Mouse (Mus musculus) B cell, adult 2 months (primary cell): Measurements from ENCODE around the gene Gm44503.
A peak's percentile ranks its signal among the peaks of the same experiment; 100 is the strongest.

Experiments used
- DNase-seq, 2 experiments: peaks; one replicate each; pipeline ENCODE4 v3.0.0; 2022

Gm44503 gene

DNA sequence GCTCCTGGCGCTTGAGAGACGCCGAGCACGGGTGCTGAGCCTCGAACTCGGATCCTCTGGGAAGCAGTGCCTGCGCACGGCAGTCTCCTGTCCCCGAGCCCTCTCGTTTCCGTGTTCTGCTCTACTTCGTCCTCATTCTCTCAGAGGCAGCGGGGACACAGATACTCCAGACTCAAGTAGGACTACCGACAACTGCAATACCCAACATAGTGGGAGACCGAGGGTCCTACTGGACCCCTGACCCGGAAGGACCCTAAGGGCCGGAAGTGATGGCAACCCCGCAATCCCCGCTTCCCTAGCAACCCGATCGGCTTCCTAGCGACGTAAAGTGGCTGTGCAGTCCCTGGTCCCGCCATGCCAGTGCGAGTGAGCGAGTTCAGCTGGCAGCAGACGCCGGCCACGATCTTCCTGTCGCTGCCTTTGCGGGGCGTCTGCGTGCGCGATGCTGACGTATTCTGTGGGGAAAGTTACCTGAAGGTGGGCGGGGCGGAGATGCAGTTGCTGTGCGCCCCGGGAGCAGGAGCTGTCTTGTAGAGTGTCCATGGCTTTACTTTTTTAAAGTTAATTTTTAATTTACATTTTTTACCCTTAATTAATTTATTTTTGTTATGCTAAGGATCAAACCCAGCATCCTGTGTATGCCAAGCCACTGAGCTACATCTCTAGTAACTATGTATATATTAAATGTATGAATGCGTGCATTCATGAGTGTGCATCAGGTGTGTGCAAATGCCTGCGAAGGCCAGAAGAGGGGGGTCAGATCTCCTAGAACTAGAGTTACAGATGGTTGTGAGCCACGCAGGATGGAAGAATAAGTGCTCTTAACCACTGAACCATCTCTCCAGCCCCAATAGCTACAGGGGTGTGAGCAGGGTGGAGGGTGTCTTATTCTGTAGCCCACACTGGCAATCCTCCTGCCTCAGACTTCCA lies at the start of gene Gm44503, which contains the start of gene Dyx1c1:
Gene Gm44503, plus strand, starts transcription at position 332 of the 930 bp plus-strand sequence.
Gene Dyx1c1, plus strand, starts transcription at position 265 of the 930 bp plus-strand sequence.
- peak; percentile 84 to 86 for DNase-seq

DNA sequence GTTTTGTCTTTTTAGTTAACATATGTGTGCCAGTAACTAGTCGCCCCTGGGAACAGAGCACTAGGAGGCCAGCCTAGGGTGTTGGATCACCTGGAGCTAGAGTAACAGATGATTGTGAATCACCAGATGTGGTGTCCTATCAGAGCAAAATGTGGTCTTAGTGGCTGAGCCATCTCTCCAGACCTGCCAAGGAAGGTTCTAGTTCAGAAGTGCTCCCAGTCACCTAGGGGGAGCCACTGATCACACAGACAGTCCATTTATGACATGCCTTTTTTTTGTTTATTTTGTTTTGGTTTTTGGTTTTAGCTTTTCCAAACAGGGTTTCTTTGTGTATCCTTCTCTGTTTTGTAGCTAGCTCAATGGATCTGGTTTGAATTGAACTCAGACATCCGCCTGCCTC lies 47.3 kb upstream of the Gm44503 start:
- DNase-seq = no peak

DNA sequence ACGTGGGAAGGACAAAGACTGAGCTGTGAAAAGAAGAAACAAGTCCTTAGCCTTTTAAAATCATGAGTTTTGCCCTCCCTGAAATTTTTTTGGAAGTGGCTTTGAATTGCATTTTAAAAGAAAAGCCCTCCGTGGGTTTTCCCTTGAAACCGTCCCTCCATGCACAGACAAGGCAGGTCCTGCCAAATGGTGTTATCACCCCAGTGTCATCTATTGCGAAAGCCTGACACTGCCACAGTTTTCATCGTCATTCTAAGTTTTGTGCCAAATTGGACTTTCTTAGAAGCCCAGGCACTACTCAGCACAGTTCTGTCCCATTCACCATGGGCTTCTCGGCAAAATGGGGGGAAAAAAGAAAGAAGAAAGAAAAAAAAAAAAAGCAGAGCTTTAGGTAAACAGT lies 45.1 kb upstream of the Gm44503 start:
- no peak for DNase-seq

DNA sequence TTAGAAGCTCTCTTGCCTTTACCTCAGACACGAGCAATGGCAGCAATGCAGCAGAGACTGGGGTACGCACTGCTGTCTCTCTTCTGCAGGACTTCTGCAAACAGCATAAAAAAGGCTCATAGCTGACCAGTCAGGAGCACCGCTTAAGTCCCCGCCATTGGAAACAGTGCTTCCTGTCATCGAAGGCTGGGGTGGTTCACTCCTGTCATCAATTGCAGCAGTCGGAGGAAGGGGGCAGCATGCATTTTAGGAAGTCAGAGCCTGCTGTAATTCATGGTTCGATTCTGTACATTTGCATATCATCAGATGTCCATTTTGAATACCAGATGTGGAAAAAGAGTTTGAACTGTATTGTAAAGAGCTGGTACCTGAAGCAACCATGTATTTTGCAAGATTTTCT lies 42.9 kb upstream of the Gm44503 start:
- DNase-seq = no peak

DNA sequence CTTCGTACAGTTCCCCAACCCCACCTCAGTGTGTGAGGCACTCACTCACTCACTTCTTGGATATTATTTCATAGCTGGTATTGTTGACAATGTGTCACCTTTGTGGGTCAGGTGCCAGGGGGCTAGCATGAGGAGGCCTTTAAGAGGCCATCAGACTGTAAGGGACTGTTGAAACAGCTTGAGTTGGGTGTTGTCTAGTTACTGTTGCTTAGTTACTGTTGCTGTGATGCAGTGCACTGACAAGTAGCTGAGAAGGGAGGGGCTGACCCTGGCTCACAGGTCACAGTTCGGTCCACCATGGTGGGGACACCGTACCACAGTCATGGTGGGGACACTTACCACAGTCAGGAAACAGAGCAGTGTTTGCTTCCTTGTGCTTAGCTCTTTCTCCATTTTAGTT lies 35.6 kb upstream of the Gm44503 start:
- DNase-seq = no peak

DNA sequence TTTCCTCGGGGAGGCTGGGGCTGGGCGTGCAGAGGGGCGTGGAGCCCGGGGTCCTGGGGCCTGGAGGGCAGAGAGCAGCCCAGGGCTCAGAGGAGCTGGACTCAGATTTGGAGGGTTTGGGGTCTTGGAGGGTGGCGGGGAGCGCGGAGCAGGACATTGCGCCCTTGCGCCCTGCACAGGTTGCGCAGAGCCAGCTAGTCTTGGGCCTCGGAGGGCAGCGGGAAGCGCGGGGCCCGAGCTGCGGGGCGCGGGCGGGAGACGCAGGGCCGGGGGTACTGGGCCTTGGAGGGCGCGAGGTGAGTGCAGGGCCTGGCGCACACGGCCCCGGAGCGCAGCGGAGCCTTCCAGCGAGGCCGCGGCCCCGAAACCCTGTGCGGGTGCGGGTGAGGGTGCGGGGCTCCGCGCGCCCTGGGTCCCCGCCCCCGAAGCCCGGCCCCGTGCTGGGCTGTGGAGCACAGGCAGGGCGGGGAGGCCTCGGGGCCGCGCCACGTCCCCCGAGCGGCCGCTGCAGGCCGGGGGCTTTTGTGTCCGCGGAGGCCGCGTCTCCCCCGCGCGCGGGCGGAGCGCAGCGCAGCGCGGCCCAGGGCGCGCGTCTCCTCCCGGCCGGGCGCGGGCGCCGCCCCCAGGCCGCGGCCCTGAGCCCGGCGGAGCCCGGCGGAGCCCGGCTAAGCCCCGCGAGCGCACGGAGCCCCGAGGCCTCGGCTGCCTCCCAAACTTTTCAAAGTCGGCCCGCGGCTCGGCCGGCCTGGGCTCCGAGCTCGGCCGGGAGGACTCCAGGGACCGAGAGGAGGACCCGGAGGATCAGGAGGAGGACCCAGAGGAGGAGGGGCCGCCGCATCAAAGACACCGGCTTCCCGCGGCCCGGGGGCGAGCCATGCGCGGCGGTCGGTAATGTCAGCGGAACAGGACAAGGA lies 33.4 kb upstream of the Gm44503 start, which contains the start of gene Pygo1:
Gene Pygo1, plus strand, starts transcription at position 625 of the 914 bp plus-strand sequence.
- peak in 1 of 2 experiments; percentile 2 for DNase-seq

DNA sequence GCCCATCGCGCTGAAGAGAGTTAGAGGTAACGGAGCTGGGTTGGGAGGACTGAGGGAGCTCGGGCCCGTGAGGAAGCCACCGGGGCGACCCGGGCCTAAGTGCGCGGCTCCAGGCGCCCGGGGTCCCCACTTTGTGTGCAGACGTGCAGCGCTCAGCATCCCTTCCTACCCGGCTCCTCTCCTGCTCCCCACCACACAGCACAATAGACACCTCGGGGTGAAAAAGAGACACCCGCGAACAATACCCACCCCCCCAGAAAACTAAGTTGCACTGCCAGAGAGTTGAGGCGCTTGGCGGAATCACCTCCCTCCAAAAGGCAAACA lies 32.8 kb upstream of the Gm44503 start:
- peak in 1 of 2 experiments; percentile 5 for DNase-seq

DNA sequence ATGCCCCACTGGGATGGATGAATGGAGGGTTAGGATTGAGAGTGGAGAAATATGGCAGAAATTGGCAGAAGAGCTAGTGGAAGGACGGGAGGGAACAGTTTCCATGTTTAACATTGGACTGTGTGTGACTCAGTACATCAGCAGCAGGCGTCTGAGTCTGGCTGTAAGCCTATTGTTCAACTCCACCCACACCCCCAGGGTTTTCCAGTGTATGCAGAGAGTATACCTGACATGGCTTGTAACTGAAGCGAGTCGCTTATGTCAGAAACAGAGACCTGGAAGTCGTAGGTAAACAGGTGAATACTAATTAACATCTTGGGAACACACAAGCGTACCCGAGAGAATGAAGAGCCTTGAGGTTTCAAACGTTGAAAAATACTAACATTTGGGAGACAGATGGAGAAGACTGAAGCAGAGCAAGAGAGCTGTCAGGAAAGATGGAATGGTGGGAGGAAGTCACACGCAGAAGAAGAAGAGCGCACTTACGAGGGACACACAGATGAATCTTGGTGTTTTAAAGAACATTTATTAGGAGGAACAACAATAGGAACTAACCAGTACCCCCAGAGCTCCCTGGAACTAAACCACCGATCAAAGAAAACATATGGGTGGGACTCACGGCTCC lies 27.4 kb upstream of the Gm44503 start:
- DNase-seq = no peak

DNA sequence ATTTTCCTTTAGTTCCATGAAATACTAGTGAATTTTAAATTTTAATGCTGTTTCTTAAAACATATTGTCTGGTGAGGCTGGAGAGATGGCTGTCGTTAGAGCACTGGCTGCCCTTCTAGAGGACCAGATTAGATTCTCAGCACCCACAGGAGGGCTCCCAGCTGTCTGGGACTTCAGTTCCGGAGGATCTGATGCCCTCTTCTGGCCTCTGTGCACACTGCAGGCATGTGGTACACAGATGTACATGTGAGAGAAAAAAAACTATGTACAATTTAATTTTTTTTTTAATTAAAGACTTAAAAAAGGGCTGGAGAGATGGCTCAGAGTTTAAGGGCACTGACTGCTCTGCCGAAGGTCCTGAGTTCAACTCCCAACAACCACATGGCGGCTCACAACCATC lies 23.3 kb upstream of the Gm44503 start:
- DNase-seq = no peak

DNA sequence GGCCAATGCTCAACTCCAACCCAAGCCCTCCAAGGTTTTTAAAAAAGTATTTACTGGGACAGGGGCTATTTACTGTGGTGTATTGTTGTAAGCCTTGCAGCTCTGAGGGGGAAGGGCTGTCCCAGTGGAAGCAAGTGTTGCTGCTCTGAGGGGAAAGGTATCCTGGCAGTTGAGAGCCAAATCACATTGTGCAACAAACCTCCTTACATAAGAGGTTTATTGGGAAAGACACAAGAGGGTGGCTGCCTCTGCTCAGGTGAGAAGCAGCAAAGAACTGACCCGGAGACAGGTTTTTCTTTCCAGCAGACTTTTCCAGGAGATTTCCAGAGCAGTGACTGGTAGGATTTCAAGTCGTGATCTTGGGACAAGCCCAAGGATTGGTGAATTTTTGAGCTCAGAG lies 22.4 kb upstream of the Gm44503 start:
- DNase-seq = no peak

DNA sequence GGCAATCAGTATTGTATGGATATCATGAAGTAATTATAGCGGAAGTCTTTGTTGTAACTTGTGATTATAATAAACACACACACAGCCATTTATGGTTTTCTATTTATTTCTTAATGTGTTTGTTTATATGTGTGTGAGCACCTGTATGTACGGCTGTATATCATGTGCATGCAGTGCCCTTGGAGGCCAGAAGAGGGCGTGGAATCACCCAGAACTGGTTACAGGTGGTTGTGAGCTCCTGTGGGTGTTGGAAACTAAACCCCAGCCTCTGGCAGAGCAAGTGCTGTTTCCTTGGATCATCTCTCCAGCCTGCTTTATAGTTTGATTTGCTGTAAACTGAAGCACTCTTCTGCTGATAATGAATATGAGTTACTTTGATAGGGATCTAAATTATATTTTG lies 15.2 kb upstream of the Gm44503 start:
- DNase-seq = peak in 1 of 2 experiments; percentile 26

DNA sequence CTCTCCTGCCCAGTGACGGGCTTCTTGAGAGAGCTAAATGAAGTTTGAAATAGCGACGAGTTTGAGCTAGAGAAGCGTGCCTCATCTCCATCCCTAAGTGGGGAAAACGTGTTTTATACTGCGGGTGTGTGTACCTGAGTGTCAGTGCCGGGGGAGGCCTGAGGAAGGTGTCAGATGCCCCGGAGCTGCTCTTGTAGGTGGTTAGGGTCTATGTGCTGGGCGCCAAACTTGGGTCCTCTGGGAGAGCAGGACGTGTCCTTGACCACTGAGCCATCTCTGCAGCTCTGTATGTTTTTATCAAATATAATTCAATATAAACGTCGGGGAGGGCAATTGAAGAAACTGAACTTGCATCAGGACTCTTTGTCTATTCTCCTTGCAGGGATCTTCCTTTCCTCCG lies 14.4 kb upstream of the Gm44503 start:
- DNase-seq = no peak

DNA sequence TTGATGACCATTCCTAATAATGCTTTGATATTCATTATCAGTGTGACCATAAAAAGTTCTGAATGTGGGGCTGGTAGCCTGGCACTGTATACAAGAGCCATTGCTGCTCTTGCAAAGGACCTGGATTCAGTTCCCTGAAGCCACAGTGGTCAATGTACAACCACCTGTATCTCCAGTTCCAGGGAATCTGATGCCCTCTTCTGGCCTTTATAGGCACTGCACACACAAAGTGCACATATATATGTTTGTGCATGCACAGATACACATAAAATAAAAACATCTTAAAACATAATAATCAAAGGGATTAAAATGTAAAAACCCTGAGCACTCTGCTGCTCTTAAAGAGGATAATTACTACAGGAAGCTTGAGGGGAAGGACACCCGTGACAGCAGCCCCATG lies 11.6 kb upstream of the Gm44503 start:
- no peak for DNase-seq

DNA sequence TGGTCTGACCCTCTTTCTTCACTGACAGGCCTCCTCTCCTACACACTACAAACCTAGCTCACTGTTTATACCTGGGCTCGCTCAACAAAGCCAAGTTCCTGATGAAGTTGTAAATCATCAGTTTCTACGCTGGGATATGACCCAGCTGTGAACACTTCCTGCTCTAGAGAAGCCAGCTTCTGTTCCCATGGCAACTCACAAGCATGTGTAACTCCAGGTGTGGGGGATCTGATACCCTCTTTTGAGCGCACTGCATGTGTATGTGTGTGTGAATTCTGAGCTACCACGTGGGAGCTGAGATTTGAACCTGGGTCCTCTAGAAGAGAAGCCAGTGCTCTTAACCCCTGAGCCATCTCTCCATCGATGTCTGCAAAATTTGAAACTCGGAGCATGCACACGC lies 9.1 kb upstream of the Gm44503 start:
- DNase-seq = no peak

DNA sequence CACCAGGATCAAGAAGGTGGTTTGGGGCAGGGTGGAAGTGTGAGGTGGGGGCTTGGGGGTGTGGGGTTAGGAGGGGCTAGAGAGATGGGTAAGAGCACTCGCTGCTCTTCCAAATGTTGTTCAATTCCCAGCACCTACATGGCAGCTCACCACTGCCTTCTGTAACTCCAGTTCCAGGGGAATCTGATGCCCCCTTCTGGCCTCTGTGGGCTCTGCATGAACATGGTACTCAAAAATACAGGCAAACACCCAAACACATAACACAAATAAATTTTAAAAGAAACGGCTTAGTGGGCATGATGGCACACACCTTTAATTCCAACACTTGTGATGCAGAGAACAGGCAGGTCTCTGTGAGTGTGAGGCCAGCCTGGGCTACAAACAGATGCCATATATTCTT lies 3.9 kb upstream of the Gm44503 start:
- peak; percentile 43 to 53 for DNase-seq

DNA sequence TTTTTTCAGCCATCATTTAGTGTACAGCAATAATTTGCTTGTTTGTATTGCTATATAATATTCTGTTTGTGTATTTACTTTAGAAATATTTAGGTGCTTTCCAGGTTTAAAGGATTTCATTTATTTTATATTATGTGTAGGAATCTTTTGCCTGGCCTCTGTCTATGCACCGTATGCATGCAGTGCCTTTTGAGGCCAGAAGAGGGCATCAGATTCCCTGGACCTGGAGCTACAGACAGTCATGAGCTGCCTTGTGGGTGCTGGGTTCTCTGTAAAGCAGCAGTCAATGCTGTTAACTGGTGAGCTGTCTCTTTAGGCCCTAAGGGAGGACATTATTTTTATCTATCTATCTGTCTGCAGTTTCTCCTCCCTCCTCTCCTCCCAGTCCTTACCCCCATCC lies 3.1 kb upstream of the Gm44503 start:
- DNase-seq = peak; percentile 70 to 74

DNA sequence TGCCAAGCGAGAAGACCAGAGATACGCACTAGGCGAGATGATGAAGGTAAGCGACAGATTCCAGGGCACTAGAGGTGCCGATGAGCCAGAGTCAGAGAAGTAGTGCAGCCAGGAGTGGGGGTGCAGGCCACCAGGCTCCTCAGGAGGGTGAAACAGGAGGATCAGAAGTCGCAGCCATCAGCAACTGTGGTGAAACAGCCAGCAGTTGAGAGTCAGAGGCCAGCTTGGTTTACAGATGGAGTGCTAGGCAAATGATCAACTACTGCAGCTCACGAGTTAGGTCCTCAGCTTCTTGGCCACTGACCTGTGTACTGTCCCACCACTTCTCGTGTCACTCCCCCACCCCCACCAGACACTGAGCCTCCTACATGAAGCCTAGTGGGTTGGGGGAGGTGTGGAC lies 2.7 kb downstream of the Gm44503 start:
- DNase-seq = no peak

DNA sequence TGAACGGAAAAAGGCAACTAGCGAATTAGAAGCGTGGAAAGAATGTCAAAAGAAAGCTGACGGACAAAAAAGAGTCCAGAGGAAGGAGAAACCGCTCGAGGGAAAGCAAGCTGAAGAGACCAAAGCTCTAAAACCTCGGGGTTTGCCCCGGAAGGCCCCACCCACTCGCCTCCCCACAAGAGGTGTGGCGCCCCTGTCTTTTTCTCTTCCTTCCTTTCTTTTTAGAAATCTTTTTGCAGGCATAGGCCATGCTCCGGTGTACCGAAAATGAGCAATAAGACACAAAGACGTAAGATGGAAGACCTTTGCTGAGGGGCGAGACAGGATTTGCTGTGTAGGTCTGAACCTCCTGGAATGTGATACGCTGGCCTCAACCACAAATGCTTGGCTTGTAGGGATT lies 3.3 kb downstream of the Gm44503 start:
- peak; percentile 38 to 51 for DNase-seq

DNA sequence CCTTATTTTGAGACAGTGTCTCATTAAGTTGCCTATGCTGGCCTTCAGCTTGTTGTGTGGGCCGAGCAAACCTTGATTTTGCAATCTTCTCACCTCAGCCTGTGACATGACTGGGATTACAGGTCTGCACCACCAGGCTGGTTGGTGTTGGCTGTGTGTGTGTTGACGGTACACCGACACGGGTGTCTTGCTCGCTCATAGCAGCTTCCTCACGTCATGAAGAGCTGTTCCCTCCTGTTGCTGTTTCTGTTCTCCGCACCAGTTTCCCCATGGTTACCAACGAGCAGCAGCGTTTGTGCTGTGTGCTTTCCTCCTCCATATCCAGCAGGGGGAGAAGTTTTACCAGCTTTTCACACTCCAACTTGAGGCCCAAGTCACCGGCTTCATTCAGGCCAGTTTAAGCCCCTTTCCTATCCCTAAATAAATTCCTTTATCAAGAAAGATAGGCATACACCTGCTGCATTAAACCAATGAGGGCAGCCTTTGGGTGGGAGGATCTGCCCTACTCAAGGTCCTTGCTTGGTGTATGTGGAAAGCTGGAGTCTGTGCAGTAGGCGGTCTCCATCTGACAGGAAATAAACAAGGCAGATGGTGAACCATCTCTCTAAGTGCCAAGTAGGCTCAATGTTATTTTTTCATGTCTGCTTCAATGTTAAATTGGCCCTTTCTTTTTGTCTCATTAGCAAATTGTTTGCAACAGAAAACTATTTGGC lies 9.9 kb downstream of the Gm44503 start:
- DNase-seq = peak; percentile 50 to 57

DNA sequence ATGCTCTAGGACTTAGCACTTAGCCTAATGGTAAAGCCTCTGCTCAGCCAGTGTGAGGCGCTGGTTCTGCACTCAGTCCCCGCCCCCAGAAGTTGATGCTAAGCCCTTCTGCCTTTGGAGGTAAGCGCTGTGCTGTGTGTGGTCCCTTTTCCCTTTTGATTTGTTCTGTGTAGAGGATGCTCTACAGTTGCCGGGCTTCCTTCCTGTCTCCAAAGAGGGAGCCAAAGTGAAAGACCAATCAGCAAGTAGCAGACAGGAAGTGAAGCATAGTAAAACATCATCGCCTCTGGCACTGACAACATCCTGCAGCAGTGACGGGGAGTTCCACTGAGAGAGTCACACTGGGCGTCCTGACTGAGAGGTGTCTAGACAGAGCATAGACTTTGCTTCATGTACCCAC lies 11.2 kb downstream of the Gm44503 start:
- peak; percentile 31 to 39 for DNase-seq

DNA sequence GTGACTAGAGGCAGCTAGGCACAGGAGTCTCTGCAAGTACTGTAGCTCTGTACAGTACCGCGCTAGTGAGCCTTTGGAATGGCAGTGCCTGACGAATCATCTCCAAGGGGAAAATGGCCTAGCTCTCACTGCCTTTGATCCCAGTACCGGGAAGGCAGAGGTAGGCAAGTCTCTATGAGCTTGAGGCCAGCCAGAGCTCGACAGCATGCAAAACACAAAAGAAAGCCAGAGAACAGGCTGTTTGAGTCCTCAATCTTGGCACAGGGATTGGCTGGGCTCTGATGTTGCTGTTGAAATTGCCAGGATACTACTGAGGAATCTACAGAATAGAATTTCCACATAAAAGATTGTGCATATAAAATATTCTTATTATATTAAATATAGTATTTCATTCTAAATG lies 13.8 kb downstream of the Gm44503 start:
- no peak for DNase-seq

DNA sequence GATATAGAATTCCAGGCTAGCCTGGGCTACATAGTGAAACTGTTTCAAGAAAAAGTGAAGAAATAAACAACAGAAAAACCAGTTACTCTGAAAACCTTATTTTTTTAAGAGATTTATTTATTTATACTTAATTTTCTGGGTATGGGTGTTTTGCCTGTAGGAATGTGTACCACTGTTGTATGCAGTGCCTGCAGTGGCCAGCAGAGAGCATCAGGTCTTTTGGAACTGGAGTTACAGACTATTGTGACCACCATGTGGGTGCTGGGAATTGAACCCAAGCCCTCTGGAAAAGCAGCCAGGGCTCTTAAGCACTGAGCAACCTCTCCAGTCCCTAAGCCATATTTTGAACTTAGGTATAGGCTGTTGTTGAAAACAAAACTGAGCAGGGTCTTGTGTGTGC lies 14.3 kb downstream of the Gm44503 start:
- DNase-seq = no peak

DNA sequence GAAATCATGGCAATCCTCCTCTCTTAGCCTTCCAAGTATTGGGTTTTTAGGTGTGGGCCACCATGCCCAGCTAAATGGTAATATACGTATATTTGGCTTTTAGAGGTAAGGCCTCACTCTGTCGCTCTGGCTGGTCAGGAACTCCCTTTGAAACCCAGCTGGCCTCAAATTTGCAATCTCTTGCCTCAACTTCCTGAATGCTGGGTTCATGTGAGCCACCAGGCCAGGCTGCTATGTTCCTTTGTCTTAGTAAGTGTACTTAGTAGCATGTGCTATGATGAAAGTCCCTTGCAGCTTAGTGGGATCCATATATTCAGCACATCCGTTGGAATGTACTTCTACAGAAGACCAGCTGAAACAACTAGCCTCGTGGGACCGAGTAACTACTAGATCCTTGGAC lies 16.1 kb downstream of the Gm44503 start:
- DNase-seq = no peak
